Mouse (Mus musculus): ENCODE data around the gene Cyp1a1. TPM values are rescaled to one million over a fixed set of nuclear protein-coding genes. Genes with fewer than 3 reads are reported as not detected.

Gene Cyp1a1
- total and polyA plus RNA-seq, 3 experiments: 0.09 to 0.78 (median 0.13) TPM

- peak in 1 of 2 experiments; percentile 15 for DNase-seq
- Histone ChIP-seq H3K36me3 (ENCODE audit: control insufficient read depth, insufficient read depth, low read length) (no peaks in the 10 kb centered on the region), H3K27ac (no peak overlapping the region), H3K27me3 (ENCODE audit: control insufficient read depth, insufficient read depth, low read length) (no peaks in the 10 kb centered on the region), H3K4me1 (ENCODE audit: control insufficient read depth, insufficient read depth, low read length) (peaks cover 2% of the 10 kb centered on the region), H3K9ac (ENCODE audit: low read depth, low read length) (no peak overlapping the region), H3K4me3 (no peak overlapping the region), H3K79me2 (replicated peaks; ENCODE audit: control insufficient read depth, insufficient read depth, low read length) (no peaks in the 10 kb centered on the region)
- intact Hi-C loops (cut with DNase I): loop anchor here (10.0 kb wide), 1 partner anchor 388 kb away; the partner anchor contains the start of gene 1700017B05Rik
- TF ChIP-seq CTCF (IDR thresholded peaks at IDR 0.05) (no peak), EP300 (IDR thresholded peaks at IDR 0.05; ENCODE audit: insufficient read depth, low read depth, low read length) (no peak), POLR2A (IDR thresholded peaks at IDR 0.05; ENCODE audit: insufficient read depth, low read depth, low read length) (no peak)
- 79% methylated on average over 3 of the region's 3 CpGs for WGBS
Measured at GRCm38 (mm10) chr9:57652855-57653254, 34.9 kb upstream of the Cyp1a1 start.

- H3K27ac ChIP-seq: no peak within 1 kb of the TSS
- no peak within 1 kb of the TSS for H3K9ac ChIP-seq (ENCODE audit: low read depth, low read length)
- H3K4me1 ChIP-seq (ENCODE audit: control insufficient read depth, insufficient read depth, low read length): peaks cover 2% of the 10 kb centered on the region
- intact Hi-C loops (cut with DNase I): loop anchor here (10.0 kb wide), 1 partner anchor 388 kb away; the partner anchor contains the start of gene 1700017B05Rik
- no peaks in the 10 kb centered on the region for H3K36me3 ChIP-seq (ENCODE audit: control insufficient read depth, insufficient read depth, low read length)
- no peak for DNase-seq
- H3K79me2 ChIP-seq (replicated peaks; ENCODE audit: control insufficient read depth, insufficient read depth, low read length): no peaks in the 10 kb centered on the region
- no peak within 1 kb of the TSS for H3K4me3 ChIP-seq
- 83% methylated on average over 5 of the region's 5 CpGs for WGBS
- no peaks in the 10 kb centered on the region for H3K27me3 ChIP-seq (ENCODE audit: control insufficient read depth, insufficient read depth, low read length)
- TF ChIP-seq POLR2A (IDR thresholded peaks at IDR 0.05; ENCODE audit: insufficient read depth, low read depth, low read length): no peak
- TF ChIP-seq CTCF (IDR thresholded peaks at IDR 0.05): no peak
- no peak for TF ChIP-seq EP300 (IDR thresholded peaks at IDR 0.05; ENCODE audit: insufficient read depth, low read depth, low read length)
Measured at GRCm38 (mm10) chr9:57653283-57653682, 34.4 kb upstream of the Cyp1a1 start, which contains the start of gene Csk. Csk (minus strand) TSS chr9:57653631.

- Histone ChIP-seq H3K27ac (no peak overlapping the region), H3K36me3 (ENCODE audit: control insufficient read depth, insufficient read depth, low read length) (no peaks in the 10 kb centered on the region), H3K79me2 (replicated peaks; ENCODE audit: control insufficient read depth, insufficient read depth, low read length) (no peaks in the 10 kb centered on the region), H3K4me1 (ENCODE audit: control insufficient read depth, insufficient read depth, low read length) (peaks cover 2% of the 10 kb centered on the region), H3K27me3 (ENCODE audit: control insufficient read depth, insufficient read depth, low read length) (no peaks in the 10 kb centered on the region), H3K4me3 (no peak overlapping the region), H3K9ac (ENCODE audit: low read depth, low read length) (no peak overlapping the region)
- no peak for TF ChIP-seq CTCF (IDR thresholded peaks at IDR 0.05)
- no peak for TF ChIP-seq POLR2A (IDR thresholded peaks at IDR 0.05; ENCODE audit: insufficient read depth, low read depth, low read length)
- no peak for TF ChIP-seq EP300 (IDR thresholded peaks at IDR 0.05; ENCODE audit: insufficient read depth, low read depth, low read length)
- no peak for DNase-seq
- intact Hi-C loops (cut with DNase I): loop anchor here (1.0 to 10.0 kb wide), 6 partner anchors 26 to 390 kb away; partner anchors contain the start of genes 1700017B05Rik and Cox5a
- WGBS: 97% methylated on average over 1 of the region's 1 CpGs
Measured at GRCm38 (mm10) chr9:57654966-57655365, 32.8 kb upstream of the Cyp1a1 start.

- H3K4me1 ChIP-seq (ENCODE audit: control insufficient read depth, insufficient read depth, low read length): peaks cover 2% of the 10 kb centered on the region
- no peaks in the 10 kb centered on the region for H3K27me3 ChIP-seq (ENCODE audit: control insufficient read depth, insufficient read depth, low read length)
- H3K27ac ChIP-seq: no peak overlapping the region
- H3K9ac ChIP-seq (ENCODE audit: low read depth, low read length): peak overlapping the region; percentile 31; the same call in 1 of the 2 replicates
- no peaks in the 10 kb centered on the region for H3K79me2 ChIP-seq (replicated peaks; ENCODE audit: control insufficient read depth, insufficient read depth, low read length)
- no peak overlapping the region for H3K4me3 ChIP-seq
- DNase-seq: peak; percentile 90 to 94
- no peaks in the 10 kb centered on the region for H3K36me3 ChIP-seq (ENCODE audit: control insufficient read depth, insufficient read depth, low read length)
- WGBS: 3% methylated on average over 11 of the region's 11 CpGs
- intact Hi-C loops (cut with DNase I): loop anchor here (1.0 to 10.0 kb wide), 7 partner anchors 26 to 391 kb away; partner anchors contain the start of genes 1700017B05Rik and Cox5a
- TF ChIP-seq CTCF (IDR thresholded peaks at IDR 0.05) (peak; percentile 98), EP300 (IDR thresholded peaks at IDR 0.05; ENCODE audit: insufficient read depth, low read depth, low read length) (peak; percentile 93), POLR2A (IDR thresholded peaks at IDR 0.05; ENCODE audit: insufficient read depth, low read depth, low read length) (no peak)
Measured at GRCm38 (mm10) chr9:57655749-57656148, 32.0 kb upstream of the Cyp1a1 start.

- WGBS: 71% methylated on average over 19 of the region's 19 CpGs
Measured at GRCm38 (mm10) chr9:57656631-57657350, 30.9 kb upstream of the Cyp1a1 start.

More at GRCm38 (mm10) chr9:57656631-57657350, 30.9 kb upstream of the Cyp1a1 start:
- DNase-seq: peak; percentile 46 to 58
- no peaks in the 10 kb centered on the region for H3K36me3 ChIP-seq (ENCODE audit: control insufficient read depth, insufficient read depth, low read length)
- TF ChIP-seq POLR2A (IDR thresholded peaks at IDR 0.05; ENCODE audit: insufficient read depth, low read depth, low read length): no peak
- no peak for TF ChIP-seq EP300 (IDR thresholded peaks at IDR 0.05; ENCODE audit: insufficient read depth, low read depth, low read length)
- TF ChIP-seq CTCF (IDR thresholded peaks at IDR 0.05): no peak
- no peak overlapping the region for H3K4me3 ChIP-seq
- no peaks in the 10 kb centered on the region for H3K27me3 ChIP-seq (ENCODE audit: control insufficient read depth, insufficient read depth, low read length)
- no peaks in the 10 kb centered on the region for H3K79me2 ChIP-seq (replicated peaks; ENCODE audit: control insufficient read depth, insufficient read depth, low read length)
- H3K4me1 ChIP-seq (ENCODE audit: control insufficient read depth, insufficient read depth, low read length): peaks cover 2% of the 10 kb centered on the region
- intact Hi-C loops (cut with DNase I): loop anchor here (2.0 to 10.0 kb wide), 5 partner anchors 116 to 392 kb away; partner anchors contain the start of genes 1700017B05Rik and Cox5a
- no peak overlapping the region for H3K9ac ChIP-seq (ENCODE audit: low read depth, low read length)
- no peak overlapping the region for H3K27ac ChIP-seq
